Comparison of ENCODE assay signal across 8 mouse cellular contexts in genomic region chr13:28415769-28416168, GRCm38 (mm10).
A peak's percentile ranks its signal among the peaks of the same experiment; 100 is the strongest.
DNase-seq lines count a peak whose midpoint lies in the region; ATAC-seq lines count a peak whose summit lies in the region.

No protein-coding gene starts in this region.

- 76% methylated on average over 1 of the region's 1 CpGs for WGBS in heart, embryonic 12.5 days
- 7% methylated on average over 1 of the region's 1 CpGs for WGBS in forebrain, embryonic 13.5 days
- WGBS in limb, embryonic 15.5 days = 79% methylated on average over 1 of the region's 1 CpGs

- no peaks in the 10 kb centered on the region for H3K27me3 ChIP-seq in heart, embryonic 12.5 days (replicated peaks)
- H3K27me3 ChIP-seq in forebrain, embryonic 13.5 days = no peaks in the 10 kb centered on the region
- no peaks in the 10 kb centered on the region for H3K27me3 ChIP-seq in limb, embryonic 15.5 days

- ATAC-seq in heart, embryonic 12.5 days (ENCODE audit: insufficient number of reproducible peaks, low FRiP score) = no peak
- ATAC-seq in forebrain, embryonic 13.5 days = 0 out of 2 replicates have a peak, but pooled peaks have one; percentile 12
- no peak for ATAC-seq in limb, embryonic 15.5 days (ENCODE audit: insufficient number of reproducible peaks, low FRiP score, low TSS enrichment, low read depth)
- ATAC-seq in monocyte, adult 5-6 weeks (replicated peaks; ENCODE audit: insufficient number of reproducible peaks, low FRiP score, low TSS enrichment, poor library complexity, severe bottlenecking) = no peak

- no peak overlapping the region for H3K4me3 ChIP-seq in heart, embryonic 12.5 days
- no peak overlapping the region for H3K4me3 ChIP-seq in forebrain, embryonic 13.5 days
- H3K4me3 ChIP-seq in limb, embryonic 15.5 days = no peak overlapping the region

- H3K36me3 ChIP-seq in heart, embryonic 12.5 days = no peaks in the 10 kb centered on the region
- H3K36me3 ChIP-seq in forebrain, embryonic 13.5 days (ENCODE audit: poor library complexity, severe bottlenecking) = no peaks in the 10 kb centered on the region
- no peaks in the 10 kb centered on the region for H3K36me3 ChIP-seq in limb, embryonic 15.5 days

- no peak overlapping the region for H3K4me2 ChIP-seq in heart, embryonic 12.5 days
- peak overlapping the region; percentile 57 for H3K4me2 ChIP-seq in forebrain, embryonic 13.5 days
- H3K4me2 ChIP-seq in limb, embryonic 15.5 days = no peak overlapping the region

- no peak overlapping the region for H3K9ac ChIP-seq in heart, embryonic 12.5 days
- H3K9ac ChIP-seq in forebrain, embryonic 13.5 days = no peak overlapping the region
- no peak overlapping the region for H3K9ac ChIP-seq in limb, embryonic 15.5 days

- no peak for DNase-seq in heart, postnatal 4 days
- DNase-seq in brain, adult 2 months (ENCODE audit: low read depth, low spot score) = peak; percentile 19
- DNase-seq in frontal cortex, postnatal 36 days (ENCODE audit: low spot score in 2 of 2) = no peak
- DNase-seq in embryo, embryonic 10 days (ENCODE audit: low spot score) = no peak

- H3K9me3 ChIP-seq in heart, embryonic 12.5 days (replicated peaks) = no peaks in the 10 kb centered on the region
- H3K9me3 ChIP-seq in forebrain, embryonic 13.5 days (replicated peaks) = no peaks in the 10 kb centered on the region
- H3K9me3 ChIP-seq in limb, embryonic 15.5 days = no peaks in the 10 kb centered on the region

- peaks cover 45% of the 10 kb centered on the region for H3K4me1 ChIP-seq in heart, embryonic 12.5 days (replicated peaks)
- peaks cover 66% of the 10 kb centered on the region for H3K4me1 ChIP-seq in forebrain, embryonic 13.5 days
- peaks cover 44% of the 10 kb centered on the region for H3K4me1 ChIP-seq in limb, embryonic 15.5 days

- H3K27ac ChIP-seq in heart, embryonic 12.5 days (ENCODE audit: poor library complexity, severe bottlenecking) = peak overlapping the region; percentile 57; the same call in 1 of the 2 replicates
- peak overlapping the region; percentile 97 for H3K27ac ChIP-seq in forebrain, embryonic 13.5 days
- H3K27ac ChIP-seq in limb, embryonic 15.5 days = peak overlapping the region; percentile 40; the same call in 1 of the 2 replicates

Comparison
In these comparisons a context has a peak if more than half of its experiments do, and no peak if none do; other contexts are left out.
1. H3K27ac ChIP-seq: peak in every context shown above with its lines; median percentile 97 in forebrain, embryonic 13.5 days; 57 in heart, embryonic 12.5 days; 40 in limb, embryonic 15.5 days.